Mouse (Mus musculus): ENCODE measurements around the gene Traf3ip2.

The Traf3ip2 gene

GRCm38 (mm10) chr10:39601068-39601467 lies 11.7 kb upstream of the Traf3ip2 start:
- DNase-seq = no peak

- no peak for DNase-seq
These were observed 6.3 kb upstream of the Traf3ip2 start for GRCm38 (mm10) chr10:39606434-39606833.

- DNase-seq = no peak
These were observed 1.5 kb upstream of the Traf3ip2 start for GRCm38 (mm10) chr10:39611234-39611633.

- DNase-seq = no peak
These were observed 603 bp upstream of the Traf3ip2 start for GRCm38 (mm10) chr10:39612131-39612530.

GRCm38 (mm10) chr10:39612989-39613831 lies 476 bp downstream of the Traf3ip2 start:
- peak; percentile 89 for DNase-seq

- DNase-seq = no peak
These were observed 1.2 kb downstream of the Traf3ip2 start for GRCm38 (mm10) chr10:39613973-39614372.

- DNase-seq = peak; percentile 46
These were observed 1.9 kb downstream of the Traf3ip2 start for GRCm38 (mm10) chr10:39614676-39615075.

- no peak for DNase-seq
These were observed 2.9 kb downstream of the Traf3ip2 start for GRCm38 (mm10) chr10:39615531-39616229.

GRCm38 (mm10) chr10:39616230-39616590 lies 3.5 kb downstream of the Traf3ip2 start:
- no peak for DNase-seq

GRCm38 (mm10) chr10:39616626-39617025 lies 3.9 kb downstream of the Traf3ip2 start:
- no peak for DNase-seq

GRCm38 (mm10) chr10:39618431-39618830 lies 5.7 kb downstream of the Traf3ip2 start:
- DNase-seq = no peak

GRCm38 (mm10) chr10:39620626-39621025 lies 7.9 kb downstream of the Traf3ip2 start:
- DNase-seq = no peak

GRCm38 (mm10) chr10:39623806-39624205 lies 11.1 kb downstream of the Traf3ip2 start:
- no peak for DNase-seq

GRCm38 (mm10) chr10:39624837-39625625 lies 12.3 kb downstream of the Traf3ip2 start:
- DNase-seq = no peak

GRCm38 (mm10) chr10:39625626-39626260 lies 13.0 kb downstream of the Traf3ip2 start:
- DNase-seq = no peak

- DNase-seq = no peak
These were observed 13.6 kb downstream of the Traf3ip2 start for GRCm38 (mm10) chr10:39626376-39626775.

- no peak for DNase-seq
These were observed 16.2 kb downstream of the Traf3ip2 start for GRCm38 (mm10) chr10:39628799-39629517.

GRCm38 (mm10) chr10:39629746-39630552 lies 17.2 kb downstream of the Traf3ip2 start:
- DNase-seq = no peak

GRCm38 (mm10) chr10:39630811-39631210 lies 18.1 kb downstream of the Traf3ip2 start:
- no peak for DNase-seq

GRCm38 (mm10) chr10:39631627-39632026 lies 18.9 kb downstream of the Traf3ip2 start:
- DNase-seq = no peak

GRCm38 (mm10) chr10:39633379-39633778 lies 20.6 kb downstream of the Traf3ip2 start:
- no peak for DNase-seq
